Mouse (Mus musculus): ENCODE data around the gene Patl2.

DNA sequence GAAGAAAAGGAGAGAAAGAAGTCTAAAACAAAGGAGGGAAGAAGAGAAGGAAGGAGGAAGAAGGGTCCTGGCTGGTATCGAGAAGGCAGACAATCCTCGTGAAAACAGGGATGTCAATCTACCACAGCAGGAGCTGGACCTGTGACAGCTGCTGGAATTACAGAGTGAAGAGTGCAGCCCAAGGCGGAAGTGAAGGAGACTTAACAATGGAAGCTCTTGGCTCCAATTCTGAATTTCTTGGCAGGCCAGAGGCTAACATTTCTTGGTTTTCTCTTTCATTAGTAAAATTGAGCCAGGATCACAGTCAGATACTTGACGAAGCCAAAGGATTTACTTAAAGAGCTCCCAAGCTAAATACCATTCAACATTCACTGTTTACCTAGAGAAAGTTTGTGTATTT is 99.5 kb downstream of the Patl2 start:
- TF ChIP-seq CTCF (conservative IDR thresholded peaks at IDR 0.05; ENCODE audit: low read length) (no peak), POU5F1 (IDR thresholded peaks at IDR 0.05; ENCODE audit: borderline replicate concordance, low read length) (no peak)
